Mouse (Mus musculus): ENCODE results near the gene Fbxo8. TPM values are rescaled to one million over a fixed set of nuclear protein-coding genes. Genes with fewer than 3 reads are reported as not detected.

Gene Fbxo8
- polyA plus RNA-seq (2012; ENCODE audit: low replicate concordance): 6.8 and 8.9 TPM in 2 replicates

GRCm38 (mm10) chr8:56550558-56551360 is at the start of gene Fbxo8, which contains the start of gene Cep44:
Fbxo8 (plus strand) TSS chr8:56551090.
Cep44 (minus strand) TSS chr8:56551047.

Other genes starting within 250 kb of the Fbxo8 start
- 5.2 and 5.5 TPM in 2 replicates for gene Cep44, start within 50 bp of the Fbxo8 start, polyA plus RNA-seq (2012; ENCODE audit: low replicate concordance)